Mouse (Mus musculus) gastrocnemius, postnatal 14 days (tissue): ENCODE data around the gene Mtmr2. TPM values are rescaled to one million over a fixed set of nuclear protein-coding genes. Genes with fewer than 3 reads are reported as not detected.

Experiments
- DNase-seq: peaks from one replicate; pipeline ENCODE4 v3.0.0; 2021; ENCODE audit warnings: mixed read lengths
- intact Hi-C: fragments of 180-260 bp; cut with DNase I; formaldehyde crosslinking; loops from one replicate; pipeline ENCODE4 v1.15.1; 2025; ENCODE audit warnings: low total_unique reads
- total RNA-seq, 2 experiments: library from RNA; stranded (reverse); gene quantifications; 2 replicates each; pipeline ENCODE4 v1.2.3; 2021

Mtmr2 gene
- total RNA-seq, 2 experiments from 2014 or later, result 23.0 to 24.4 TPM

DNA sequence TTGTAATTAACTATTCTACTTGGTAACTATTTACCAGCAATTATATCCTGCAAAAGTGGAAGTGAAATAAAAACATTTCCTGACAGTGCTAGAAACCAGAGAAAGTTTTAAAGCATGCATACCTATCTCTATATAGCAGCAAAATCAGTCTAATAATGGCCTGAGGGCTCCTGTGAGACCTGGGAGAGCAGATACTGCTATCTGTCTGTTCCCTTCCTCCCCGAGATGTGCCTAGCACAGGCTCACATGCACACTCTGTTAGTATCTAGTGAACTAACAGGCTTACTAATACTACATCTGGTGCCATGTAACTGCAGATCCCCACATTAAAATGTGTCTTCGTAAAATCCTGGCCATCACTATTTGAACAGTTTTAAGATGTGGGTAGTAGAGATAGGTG lies 46.5 kb downstream of the Mtmr2 start:
- intact Hi-C loops, result no loop called here
- DNase-seq, result no peak

DNA sequence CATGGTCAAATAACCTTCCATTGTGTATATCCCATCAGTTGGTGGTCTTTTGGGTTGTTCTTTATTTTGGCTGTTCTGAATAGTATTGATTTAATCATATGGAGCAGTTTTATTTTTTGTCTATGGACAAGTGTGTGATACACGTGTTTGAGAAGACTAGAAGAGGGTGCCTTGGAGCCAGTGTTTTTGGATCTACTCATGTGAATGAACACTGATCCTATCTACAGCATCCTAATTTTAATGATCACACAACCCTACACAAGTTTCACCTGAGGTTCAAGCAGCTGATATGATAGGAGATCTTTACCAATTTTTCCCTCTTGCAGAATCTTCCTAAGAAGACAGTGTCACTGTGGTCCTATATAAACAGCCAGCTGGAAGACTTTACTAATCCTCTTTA lies 56.3 kb downstream of the Mtmr2 start:
- intact Hi-C loops, result no loop called here
- DNase-seq, result no peak

DNA sequence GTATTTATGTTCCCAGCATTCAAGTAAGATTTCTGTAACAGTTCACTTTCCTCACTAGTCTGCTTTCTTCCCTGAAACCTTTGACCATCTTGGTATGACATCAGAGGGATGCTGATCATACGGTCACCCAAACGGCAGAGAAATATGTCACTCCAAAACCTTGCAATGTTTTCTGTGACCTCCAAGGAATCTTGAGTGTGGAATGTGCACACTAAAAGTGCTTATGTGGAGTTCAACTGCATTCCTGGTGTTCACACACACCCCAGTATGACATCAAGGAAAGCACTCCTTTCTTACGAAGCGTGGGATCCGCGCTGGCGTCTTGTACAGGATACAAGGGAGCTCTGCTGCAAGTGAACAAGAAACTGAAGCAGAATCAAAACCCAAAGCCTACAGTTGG lies 58.6 kb downstream of the Mtmr2 start:
- no peak for DNase-seq
- intact Hi-C loops, result no loop called here

DNA sequence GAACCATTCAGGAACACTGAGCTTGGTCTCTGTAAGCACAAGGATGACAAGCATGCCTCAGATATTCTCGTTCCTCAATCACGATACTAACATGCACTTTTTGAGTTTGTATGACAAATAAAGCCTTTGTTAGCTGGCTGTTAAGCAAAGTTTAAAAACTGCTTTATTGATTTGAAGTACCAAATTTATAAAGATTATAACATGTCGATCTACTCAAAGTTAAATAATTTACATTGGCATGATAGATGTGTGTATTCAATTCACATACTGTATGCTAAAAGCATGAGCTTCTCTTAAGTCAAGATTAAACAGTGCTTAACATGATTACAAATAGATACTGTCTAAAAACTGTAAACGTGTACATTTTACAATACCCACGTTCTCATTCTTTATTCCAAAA lies 59.4 kb downstream of the Mtmr2 start:
- intact Hi-C loops, result no loop called here
- no peak for DNase-seq

DNA sequence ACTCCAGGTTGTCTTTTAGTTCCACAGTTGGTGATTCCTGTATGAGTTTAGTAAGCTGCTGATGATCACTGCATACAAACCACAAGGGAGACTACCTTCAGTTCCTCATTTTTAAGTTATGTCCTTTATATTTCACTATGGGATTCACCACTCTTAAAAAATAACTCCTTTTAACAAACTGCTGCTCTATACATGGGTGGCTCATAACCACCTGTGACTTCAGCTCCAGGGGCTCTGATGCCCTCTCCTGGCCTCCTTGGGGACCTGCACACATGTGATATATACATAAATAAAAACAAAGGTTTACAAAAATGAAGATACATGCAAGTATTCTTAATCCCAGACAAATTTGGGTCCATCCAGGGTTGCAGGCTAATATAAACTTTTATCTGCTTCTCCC lies 61.7 kb downstream of the Mtmr2 start:
- intact Hi-C loops, result no loop called here
- DNase-seq, result no peak

DNA sequence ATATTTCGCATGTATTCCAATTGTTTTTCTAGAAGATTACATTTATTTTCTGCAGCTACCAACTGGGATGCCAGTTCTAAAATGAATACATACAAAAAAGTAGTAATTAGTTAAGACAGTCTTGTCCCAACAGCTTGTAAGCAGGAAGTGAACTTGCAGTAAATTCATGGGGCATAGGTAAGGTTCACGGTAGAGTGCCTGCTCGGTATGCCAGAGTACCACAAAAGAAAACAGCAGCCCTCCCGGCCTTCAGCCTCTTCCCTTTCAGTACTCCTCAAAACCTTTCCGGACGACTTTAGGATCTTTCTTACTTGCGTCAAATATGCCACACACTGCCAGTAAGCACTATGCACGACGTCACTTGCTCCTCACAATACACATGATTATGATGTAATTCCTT lies 70.2 kb downstream of the Mtmr2 start:
- DNase-seq, result no peak
- intact Hi-C loops, result no loop called here

DNA sequence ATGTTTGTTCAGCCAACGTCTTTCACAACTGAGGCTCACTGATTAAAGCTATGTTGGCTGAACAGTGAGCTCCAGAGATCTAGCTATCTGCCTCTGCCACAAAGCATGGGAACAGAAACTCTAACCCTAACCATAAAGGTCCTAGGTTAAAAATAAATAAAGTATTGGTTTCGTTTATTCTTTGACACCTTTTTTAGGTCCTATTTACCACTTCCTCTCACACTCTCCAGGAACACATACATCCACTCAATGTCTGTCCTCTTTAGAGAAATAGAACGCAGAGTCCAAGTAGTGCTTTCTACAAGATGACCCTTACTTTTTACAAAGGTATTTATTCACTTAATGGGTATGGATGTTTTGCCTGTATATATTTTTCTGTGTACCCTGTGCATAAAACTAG lies 72.6 kb downstream of the Mtmr2 start:
- intact Hi-C loops, result no loop called here

DNA sequence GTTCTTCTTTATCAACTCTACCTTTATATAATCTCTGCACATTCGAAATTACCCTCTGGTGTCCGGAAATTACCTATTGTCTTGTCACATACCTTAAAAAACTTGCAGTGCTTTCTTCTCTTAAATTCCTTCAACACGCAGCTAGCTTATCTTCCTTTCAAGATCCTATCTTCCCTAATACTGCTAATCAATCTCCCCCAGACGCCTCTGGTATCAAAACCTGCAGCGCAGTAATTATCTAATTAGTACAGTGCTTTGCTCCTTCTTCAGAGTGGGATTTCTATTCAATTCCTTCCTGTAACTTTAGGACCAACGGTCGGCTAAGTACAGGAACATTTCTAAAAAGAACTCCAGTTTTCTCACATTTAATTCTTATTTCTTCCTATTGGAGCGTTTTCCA lies 77.7 kb downstream of the Mtmr2 start:
- intact Hi-C loops, result no loop called here
- no peak for DNase-seq

More for the DNA sequence above, 72.6 kb downstream of the Mtmr2 start:
- DNase-seq, result no peak

DNA sequence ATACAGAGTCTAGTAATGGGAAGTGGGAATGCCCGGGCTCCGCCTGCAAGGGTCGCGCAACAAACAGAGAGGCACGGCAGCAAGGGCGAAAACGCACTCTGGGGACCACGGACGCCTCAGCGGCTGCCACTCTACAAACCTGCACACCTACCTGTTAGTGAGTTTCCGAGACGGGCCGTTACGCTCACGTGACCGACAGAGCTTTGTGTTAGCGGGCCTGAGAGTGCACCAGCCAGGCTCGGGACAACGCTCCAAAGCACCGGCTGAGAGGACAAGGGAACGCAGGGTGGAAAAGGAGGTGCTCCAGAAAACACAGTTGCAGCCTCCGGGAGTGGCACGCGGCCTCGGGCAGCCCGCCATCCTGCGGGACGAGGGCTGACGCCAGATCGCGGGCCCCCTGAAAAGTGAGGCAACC lies 78.2 kb downstream of the Mtmr2 start:
- intact Hi-C loops, result no loop called here
- DNase-seq, result no peak

DNA sequence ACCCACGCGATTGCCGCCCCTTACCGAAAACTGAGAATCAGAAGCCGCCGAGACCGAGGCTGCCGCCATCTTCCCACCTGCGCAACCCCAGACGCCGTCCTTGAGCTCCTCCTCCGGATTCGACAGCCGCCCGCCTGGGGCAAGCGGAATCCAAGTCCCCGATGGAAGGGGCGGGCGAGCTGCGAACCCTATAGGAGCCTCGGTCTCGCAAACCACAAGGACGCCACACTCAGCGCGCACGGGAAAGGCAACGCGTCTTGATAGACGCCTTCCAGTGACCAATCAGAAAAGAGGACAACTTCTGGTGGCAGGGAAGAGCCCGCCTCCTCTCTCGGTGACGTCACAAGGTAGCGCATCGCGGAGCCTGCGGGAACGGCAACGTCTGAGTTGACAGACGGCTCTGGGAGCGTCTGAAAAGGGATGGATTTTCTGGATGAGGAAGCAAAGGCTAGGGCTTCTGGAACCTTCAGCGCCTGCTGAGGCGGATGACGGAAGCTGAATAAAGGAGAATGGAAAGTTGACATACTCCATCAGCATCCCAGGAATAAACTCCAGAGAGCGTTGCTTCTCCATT lies 78.7 kb downstream of the Mtmr2 start, which contains the start of gene Cep57:
Gene Cep57, minus strand, starts transcription at position 276 of the 574 bp plus-strand sequence.
- intact Hi-C loops, result no loop called here
- peak; percentile 87 for DNase-seq

DNA sequence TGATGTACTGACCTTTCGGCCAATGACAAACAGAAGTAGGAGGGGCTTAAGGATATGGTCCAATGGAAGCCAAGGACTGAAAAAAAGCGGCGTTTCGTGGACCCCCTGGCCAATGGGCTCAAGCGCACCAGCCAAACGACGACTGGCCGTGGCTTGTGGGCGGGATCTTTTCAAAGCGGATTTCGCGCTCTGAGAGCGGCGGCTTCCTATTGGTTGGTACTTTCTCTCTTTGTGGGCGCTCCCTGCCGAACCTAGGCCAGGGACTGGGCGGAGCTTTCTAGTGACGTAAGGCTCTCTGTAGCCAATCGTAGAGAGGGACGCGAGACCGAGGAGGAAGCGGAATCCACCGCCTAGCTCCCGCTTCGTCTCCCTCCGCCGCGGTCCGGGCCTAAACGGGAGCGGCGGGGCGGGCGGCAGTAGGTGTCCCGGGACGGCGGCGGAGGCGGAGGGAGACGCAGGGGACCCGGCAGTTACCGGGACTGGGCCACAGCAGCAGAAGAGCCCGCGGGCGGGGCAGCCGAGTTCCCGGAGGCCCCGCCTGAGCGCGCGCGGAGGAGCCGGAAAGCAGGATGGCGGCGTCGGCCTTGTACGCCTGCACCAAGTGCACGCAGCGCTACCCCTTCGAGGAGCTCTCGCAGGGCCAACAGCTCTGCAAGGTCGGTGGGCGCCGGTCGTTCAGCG lies 79.3 kb downstream of the Mtmr2 start, which contains the start of gene Fam76b:
Gene Fam76b, plus strand, starts transcription at position 311 of the 681 bp plus-strand sequence.
- intact Hi-C loops, result no loop called here
- peak; percentile 97 for DNase-seq

DNA sequence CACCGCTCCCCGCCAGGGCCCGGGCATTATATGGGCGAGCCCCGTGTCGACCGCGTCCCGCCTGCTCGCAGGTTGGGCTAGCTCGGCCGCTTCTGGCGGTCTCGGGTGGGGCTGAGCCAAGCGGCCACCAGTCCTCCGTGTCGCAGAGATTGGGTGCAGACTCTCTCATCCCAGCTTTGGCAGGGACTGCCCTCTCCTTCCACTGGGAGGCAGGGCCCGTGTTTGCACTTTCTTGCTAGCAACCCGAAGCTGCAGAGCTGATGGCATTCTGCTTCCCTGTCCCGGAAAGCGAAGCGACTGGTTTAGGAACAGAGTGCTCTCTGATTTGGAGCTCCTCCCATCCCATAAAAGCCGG lies 79.9 kb downstream of the Mtmr2 start:
- DNase-seq, result no peak
- intact Hi-C loops, result no loop called here

DNA sequence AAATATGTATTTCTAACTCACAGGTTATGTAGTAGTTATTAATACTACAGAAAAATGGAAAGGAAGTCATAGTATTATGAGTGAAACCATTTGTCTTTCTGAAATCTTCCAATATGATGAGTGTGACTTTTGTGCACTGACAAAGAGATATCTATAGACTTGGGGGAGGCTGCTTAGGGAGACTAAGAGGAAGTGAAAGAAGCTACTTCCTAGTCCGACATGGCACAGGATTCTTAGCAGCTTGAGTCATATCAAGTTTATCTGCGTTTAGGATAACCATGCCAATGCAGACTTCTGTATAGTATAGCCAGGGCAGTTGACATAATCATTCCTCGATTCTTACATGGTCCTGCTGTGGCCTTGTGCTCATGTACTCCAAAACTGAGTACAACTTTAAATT lies 87.0 kb downstream of the Mtmr2 start:
- intact Hi-C loops, result no loop called here
- no peak for DNase-seq

DNA sequence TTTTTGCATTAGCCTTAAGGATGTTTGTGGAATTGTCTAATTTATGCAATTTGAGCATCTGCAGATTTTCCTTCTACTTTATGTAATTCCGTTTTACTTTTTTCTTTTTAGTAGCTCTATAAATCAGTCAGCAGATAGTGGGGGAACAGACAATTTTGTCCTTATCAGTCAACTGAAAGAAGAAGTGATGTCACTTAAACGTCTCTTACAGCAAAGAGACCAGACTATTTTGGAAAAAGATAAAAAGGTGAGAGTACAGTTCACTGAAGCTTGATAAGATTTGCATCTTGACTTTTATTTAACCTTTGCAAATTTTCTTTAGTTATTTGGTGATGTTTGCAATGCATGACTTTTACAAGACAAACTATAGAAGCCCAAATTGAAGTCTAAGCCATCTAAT lies 88.5 kb downstream of the Mtmr2 start:
- intact Hi-C loops, result no loop called here
- no peak for DNase-seq

DNA sequence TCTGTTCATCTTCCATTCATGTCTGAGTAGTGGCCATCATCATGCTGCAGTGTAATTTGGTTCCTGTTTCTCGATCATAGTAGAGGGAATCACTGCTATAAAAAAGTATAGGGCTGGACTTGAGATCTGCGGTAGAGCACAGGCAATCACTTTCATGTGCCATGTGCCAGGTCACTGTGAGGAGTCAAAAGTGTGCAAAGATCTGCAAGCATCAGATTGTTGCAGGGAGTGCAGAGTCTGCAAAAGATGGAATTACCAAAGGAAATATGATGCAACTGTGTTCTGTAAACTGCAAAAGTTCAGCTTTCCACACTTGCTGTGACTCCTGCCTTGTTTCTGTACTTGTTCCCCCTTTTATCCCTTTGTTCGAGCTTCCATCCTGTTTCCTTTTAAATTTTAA lies 99.4 kb downstream of the Mtmr2 start:
- DNase-seq, result no peak

DNA sequence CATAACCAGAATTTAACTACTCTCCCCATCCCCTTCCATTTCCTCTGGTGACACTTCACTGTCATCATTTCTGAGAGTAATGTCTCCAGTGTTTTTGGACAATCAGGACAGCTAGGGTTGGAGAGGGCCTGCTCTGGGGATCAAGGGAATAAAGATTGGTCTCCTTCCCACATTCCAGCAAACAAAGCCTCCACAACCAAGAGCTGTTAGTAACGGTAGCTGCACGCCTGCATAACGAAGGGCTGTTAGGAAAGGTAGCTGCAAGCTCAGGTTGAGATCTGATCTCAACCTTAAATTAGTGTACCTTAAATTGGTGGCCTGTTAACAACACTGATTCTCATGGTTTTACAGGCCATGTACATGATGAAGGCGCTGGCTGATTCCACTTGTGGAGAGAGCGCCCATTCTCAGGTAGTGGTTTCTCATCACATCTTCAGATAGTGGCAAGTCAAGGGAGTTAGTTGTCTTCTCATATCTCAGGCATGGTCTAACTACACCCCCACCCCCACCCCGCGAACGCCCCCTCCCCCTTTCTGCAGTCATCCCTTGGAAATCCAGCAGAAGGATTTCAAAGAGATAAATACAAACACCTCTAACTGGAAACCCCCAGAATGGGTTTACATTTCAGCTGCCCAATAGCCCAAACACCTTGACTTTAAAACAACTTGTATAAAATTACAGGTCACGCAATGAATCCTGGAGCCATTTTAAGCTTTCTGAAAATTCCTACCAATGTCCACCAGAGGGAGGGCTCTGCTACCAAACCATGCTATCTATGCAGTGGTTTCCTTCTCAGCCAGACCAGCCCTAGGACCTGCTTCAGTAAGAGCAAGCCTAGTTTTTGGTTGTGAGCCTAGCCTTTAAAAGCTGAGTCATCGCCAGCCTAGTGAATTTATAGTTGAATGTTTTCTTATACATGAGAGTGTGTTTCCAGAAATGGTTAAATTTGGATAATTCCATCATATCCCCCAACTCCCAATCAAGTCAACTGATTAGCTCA lies 100.6 kb downstream of the Mtmr2 start:
- intact Hi-C loops, result no loop called here
- DNase-seq, result peak; percentile 16

More for the DNA sequence above, 99.4 kb downstream of the Mtmr2 start:
- intact Hi-C loops, result no loop called here

DNA sequence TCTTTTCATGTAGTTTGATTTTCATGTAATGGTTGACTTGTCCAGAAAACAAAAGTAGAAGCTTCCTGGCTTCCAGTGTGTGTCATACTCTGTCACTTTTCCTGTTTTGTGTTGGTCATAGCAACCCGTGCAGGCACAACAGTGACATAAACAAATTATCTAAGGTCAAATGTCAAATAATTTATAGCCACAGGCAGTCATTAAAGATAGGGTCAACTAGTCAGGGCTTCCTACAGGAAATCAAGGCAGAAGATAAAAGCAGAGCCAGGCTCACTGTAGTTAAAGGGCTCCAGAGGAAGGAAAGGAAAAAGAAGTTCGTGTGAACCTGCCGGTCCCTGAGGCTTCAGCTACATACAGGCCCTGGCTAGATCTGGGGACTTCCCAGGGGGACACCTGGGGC lies 105.7 kb downstream of the Mtmr2 start:
- intact Hi-C loops, result no loop called here
- DNase-seq, result no peak
